ENCODE assay signal across 17 mouse cellular contexts in genomic region chr12:109108911-109109310, GRCm38 (mm10).
"Had no signal": no experiment of that assay in that cellular context is flagged by ENCODE, and none has a peak within 500 bp of the region (broad histone marks: within the 10 kb centered on the region; RNA-seq: fewer than 3 reads in every experiment).

No protein-coding gene starts in this region.

- H3K4me2 ChIP-seq: neural tube, embryonic 12.5 days; neural tube, embryonic 13.5 days; neural tube, embryonic 15.5 days; stomach, embryonic 15.5 days had no signal

- H3K27me3 ChIP-seq: neural tube, embryonic 12.5 days; neural tube, embryonic 13.5 days; neural tube, embryonic 15.5 days; stomach, embryonic 15.5 days had no signal

- H3K27ac ChIP-seq: neural tube, embryonic 12.5 days; neural tube, embryonic 13.5 days; neural tube, embryonic 15.5 days; stomach, embryonic 15.5 days; stomach, postnatal 0 days had no signal

- H3K36me3 ChIP-seq: neural tube, embryonic 12.5 days; neural tube, embryonic 13.5 days; neural tube, embryonic 15.5 days; stomach, embryonic 15.5 days had no signal

- H3K9me3 ChIP-seq: neural tube, embryonic 12.5 days; neural tube, embryonic 13.5 days; neural tube, embryonic 15.5 days; stomach, embryonic 15.5 days had no signal

- DNase-seq: retina, postnatal 1 day; right cerebral cortex, adult 18-20 months; right cerebral cortex, postnatal 14 days; right cerebral cortex, postnatal 25 days; right cerebral cortex, postnatal 4 days; spleen, adult 18-20 months; thymus, adult 18-20 months; thymus, adult 2 months; thymus, postnatal 14 days; thymus, postnatal 25 days; thymus, postnatal 36 days; thymus, postnatal 4 days had no signal

- H3K4me3 ChIP-seq: neural tube, embryonic 12.5 days; neural tube, embryonic 13.5 days; neural tube, embryonic 15.5 days; stomach, embryonic 15.5 days had no signal

- H3K9ac ChIP-seq: neural tube, embryonic 12.5 days; neural tube, embryonic 13.5 days; neural tube, embryonic 15.5 days; stomach, embryonic 15.5 days had no signal
